Mouse (Mus musculus) pancreas, adult 10 weeks (tissue): ENCODE data around the gene Hras. TPM values are rescaled to one million over a fixed set of nuclear protein-coding genes. Genes with fewer than 3 reads are reported as not detected.

Source experiments
- polyA plus RNA-seq: library from polyadenylated mRNA; stranded (reverse); fragments of 350-450 nt; fragmentation: Illumina TruSeq; extraction: RNeasy Lipid Tissue Mini Kit (QIAGEN cat#74804); gene quantifications from one replicate; pipeline ENCODE4 v1.2.3, GENCODE M21; 2015; ENCODE audit warnings: low read depth, low replicate concordance; ENCODE audit not compliant: insufficient read depth

Hras gene
- 22.7 TPM for polyA plus RNA-seq

GRCm38 (mm10) chr7:141193948-141194347 is at the start of gene Hras, which contains the start of gene Lrrc56:
Gene Hras (minus strand): TSS chr7:141194005.
Gene Lrrc56 (plus strand): TSS chr7:141194157.

GRCm38 (mm10) chr7:141228279-141229067 is 34.7 kb upstream of the Hras start, which contains the start of gene Phrf1:
Gene Phrf1 (plus strand): TSS chr7:141228784.

GRCm38 (mm10) chr7:141215101-141215879 is 21.5 kb upstream of the Hras start, which contains the start of gene Rassf7:
Gene Rassf7 (plus strand): TSS chr7:141215860.

GRCm38 (mm10) chr7:141213605-141214235 is 19.9 kb upstream of the Hras start, which contains the start of gene Lmntd2:
Gene Lmntd2 (minus strand): TSS chr7:141214080.

GRCm38 (mm10) chr7:141172116-141173006 is 21.4 kb downstream of the Hras start, which contains the start of gene Rnh1:
Gene Rnh1 (minus strand): TSS chr7:141172857.

Other genes with a start within 250 kb of the Hras start
- gene Ifitm5, start 243.7 kb downstream of the Hras start, polyA plus RNA-seq: not detected
- not detected for gene Gm45717, start 238.1 kb downstream of the Hras start, polyA plus RNA-seq
- 171 TPM for gene Ifitm2, start 238.0 kb downstream of the Hras start, polyA plus RNA-seq
- gene Ifitm1, start 226.8 kb downstream of the Hras start, polyA plus RNA-seq: 20.5 TPM
- gene Ifitm3, start 183.2 kb downstream of the Hras start, polyA plus RNA-seq: 188 TPM
- gene Ifitm6, start 176.1 kb downstream of the Hras start, polyA plus RNA-seq: not detected
- gene Gm17387, start 164.9 kb downstream of the Hras start, polyA plus RNA-seq: not detected
- gene B4galnt4, start 132.9 kb downstream of the Hras start, polyA plus RNA-seq: 0.26 TPM
- gene Pkp3, start 115.8 kb downstream of the Hras start, polyA plus RNA-seq: 12.4 TPM
- gene Sigirr, start 93.4 kb downstream of the Hras start, polyA plus RNA-seq: 8.7 TPM
- 0.35 TPM for gene Ano9, start 76.2 kb downstream of the Hras start, polyA plus RNA-seq
- gene Ptdss2, start 71.6 kb downstream of the Hras start, polyA plus RNA-seq: 4.1 TPM
- gene Rnh1, start 21.1 kb downstream of the Hras start, polyA plus RNA-seq: 56.7 TPM
- gene Lrrc56, start 152 bp upstream of the Hras start, polyA plus RNA-seq: 1.4 TPM
- gene Lmntd2, start 20.1 kb upstream of the Hras start, polyA plus RNA-seq: 5.9 TPM
- gene Rassf7, start 21.9 kb upstream of the Hras start, polyA plus RNA-seq: 12.7 TPM
- gene Phrf1, start 34.8 kb upstream of the Hras start, polyA plus RNA-seq: 31.0 TPM
- gene Irf7, start 72.5 kb upstream of the Hras start, polyA plus RNA-seq: 8.0 TPM
- not detected for gene Cdhr5, start 82.8 kb upstream of the Hras start, polyA plus RNA-seq
- gene Sct, start 85.1 kb upstream of the Hras start, polyA plus RNA-seq: not detected
- not detected for gene Drd4, start 98.0 kb upstream of the Hras start, polyA plus RNA-seq
- 23.3 TPM for gene Deaf1, start 133.7 kb upstream of the Hras start, polyA plus RNA-seq
- 11.4 TPM for gene Tmem80, start 133.7 kb upstream of the Hras start, polyA plus RNA-seq
- 35.8 TPM for gene Eps8l2, start 144.9 kb upstream of the Hras start, polyA plus RNA-seq
- 61.6 TPM for gene Taldo1, start 198.2 kb upstream of the Hras start, polyA plus RNA-seq
- 17.6 TPM for gene Gatd1, start 220.1 kb upstream of the Hras start, polyA plus RNA-seq
- gene Cend1, start 235.5 kb upstream of the Hras start, polyA plus RNA-seq: 0.98 TPM
- 14.0 TPM for gene Slc25a22, start 243.9 kb upstream of the Hras start, polyA plus RNA-seq